Mouse (Mus musculus) heart, postnatal 36 days (tissue): ENCODE data around the gene Rin3. TPM values are rescaled to one million over a fixed set of nuclear protein-coding genes. Genes with fewer than 3 reads are reported as not detected.

Source experiments
- DNase-seq, 2 experiments: peaks; one replicate each; pipeline ENCODE4 v3.0.0; 2021 to 2022
- intact Hi-C: fragments of 180-260 bp; cut with DNase I; formaldehyde crosslinking; loops from one replicate; pipeline ENCODE4 v1.15.1; 2025
- total RNA-seq, 2 experiments: library from RNA; stranded (reverse); gene quantifications; 2 replicates each; pipeline ENCODE4 v1.2.3; 2021

Rin3 gene
- 10 to 100 TPM; 13.7 to 21.0 TPM for total RNA-seq

DNA sequence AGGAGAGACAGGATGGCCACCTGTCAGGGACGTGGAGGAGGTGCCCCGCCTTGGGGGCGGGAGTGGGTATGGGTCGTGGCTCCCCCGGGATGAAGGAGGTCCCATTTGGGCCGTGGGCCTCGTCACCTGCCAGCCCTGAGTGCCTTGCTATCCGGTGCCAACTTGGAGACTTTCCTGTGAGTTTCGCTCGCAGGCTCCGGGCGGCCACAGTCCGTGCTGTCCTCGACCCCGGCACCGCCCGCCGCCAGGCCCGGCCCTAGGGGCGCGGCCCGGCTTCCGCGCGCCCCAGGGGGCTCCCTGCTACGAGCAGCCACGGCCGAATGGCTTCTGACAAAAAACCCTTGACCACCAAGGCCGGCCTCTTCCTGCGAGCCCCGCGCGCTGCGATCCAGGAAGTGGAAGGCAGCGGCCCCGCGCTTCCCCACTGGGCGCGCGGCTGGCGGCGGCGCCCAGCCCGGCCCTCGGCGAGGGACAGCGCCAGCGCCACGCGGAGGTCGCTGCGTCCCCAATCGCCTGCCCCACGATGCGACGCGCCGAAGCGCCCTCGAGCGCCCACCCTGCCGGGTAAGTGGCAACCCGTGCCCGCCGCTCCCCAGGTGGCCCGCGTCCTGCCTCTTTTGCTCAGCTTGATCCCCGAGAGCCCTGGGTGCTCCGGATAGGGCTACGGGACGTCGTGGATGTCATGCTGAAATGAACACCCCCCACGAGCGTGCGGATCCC is at the start of gene Rin3:
Rin3 (plus strand) TSS at position 286 of the 720 bp plus-strand sequence.
- DNase-seq = peak; percentile 73 to 80
- intact Hi-C loops = no loop called here

DNA sequence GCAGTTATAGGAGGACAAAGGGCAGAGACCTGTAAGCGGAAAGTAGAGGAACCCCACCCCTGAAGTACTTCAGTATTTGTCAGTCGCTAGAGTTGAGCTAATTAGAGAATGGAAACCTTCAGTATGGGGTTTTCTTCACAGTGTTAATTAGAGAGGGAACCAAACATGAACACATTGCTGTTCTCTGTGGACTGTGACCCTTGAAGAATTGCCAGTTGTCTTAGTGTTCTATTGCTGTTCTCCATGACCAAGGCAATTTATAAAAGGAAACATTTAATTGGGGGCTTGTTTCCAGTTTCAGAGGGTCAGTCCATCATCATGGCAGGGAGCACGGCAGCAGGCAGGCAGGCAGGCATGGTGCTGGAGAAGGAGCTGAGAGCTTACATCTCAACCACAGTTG is 47.3 kb upstream of the Rin3 start:
- intact Hi-C loops = no loop called here
- no peak for DNase-seq

- no peak for DNase-seq
- intact Hi-C loops = no loop called here
Observed at GRCm38 (mm10) chr12:102236317-102236716, 46.5 kb upstream of the Rin3 start.

GRCm38 (mm10) chr12:102242076-102242722 is 40.6 kb upstream of the Rin3 start:
- peak; percentile 30 to 34 for DNase-seq
- intact Hi-C loops = no loop called here

- no peak for DNase-seq
- intact Hi-C loops = no loop called here
Observed at GRCm38 (mm10) chr12:102243915-102244314, 38.9 kb upstream of the Rin3 start.

DNA sequence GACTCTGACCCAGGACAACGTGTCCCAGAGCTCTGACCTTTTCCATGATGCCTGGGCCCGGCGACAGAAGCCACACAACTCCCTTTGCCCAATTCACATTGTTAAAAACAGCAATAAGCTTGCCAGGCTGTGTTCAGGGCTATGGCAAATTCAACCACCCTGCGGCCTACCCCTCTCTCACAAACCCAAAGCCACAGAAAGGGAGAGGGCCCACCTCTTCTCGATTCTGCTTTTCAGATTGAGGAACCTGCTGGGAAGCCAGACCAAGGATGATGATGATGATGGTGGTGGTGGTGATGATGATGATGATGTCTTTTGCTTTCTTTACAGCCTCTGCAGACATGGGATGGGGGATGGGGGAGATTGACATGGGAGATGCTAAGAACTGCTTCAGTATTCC is 36.6 kb upstream of the Rin3 start:
- intact Hi-C loops = no loop called here
- DNase-seq = no peak

- intact Hi-C loops = no loop called here
- DNase-seq = no peak
Observed at GRCm38 (mm10) chr12:102248104-102248503, 34.7 kb upstream of the Rin3 start.

DNA sequence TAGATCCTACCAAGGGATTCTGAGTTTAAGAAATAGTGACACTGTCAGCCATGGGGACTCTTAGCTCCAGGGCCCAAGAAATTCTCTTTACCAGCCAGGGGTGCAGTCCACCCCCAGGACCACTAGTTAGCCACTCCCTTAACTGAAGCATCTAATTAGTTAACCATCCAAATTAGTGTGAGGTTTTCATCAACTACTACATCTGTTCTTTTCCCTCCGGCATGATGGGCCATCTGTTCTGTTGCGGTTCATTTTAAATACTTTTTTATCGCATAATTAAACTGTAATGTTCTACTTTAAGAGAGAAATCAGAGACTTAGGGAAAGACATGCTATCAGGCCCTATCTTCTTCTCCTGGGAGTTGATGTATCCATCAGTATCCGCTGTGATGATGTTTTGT is 32.5 kb upstream of the Rin3 start:
- intact Hi-C loops = no loop called here
- no peak for DNase-seq

DNA sequence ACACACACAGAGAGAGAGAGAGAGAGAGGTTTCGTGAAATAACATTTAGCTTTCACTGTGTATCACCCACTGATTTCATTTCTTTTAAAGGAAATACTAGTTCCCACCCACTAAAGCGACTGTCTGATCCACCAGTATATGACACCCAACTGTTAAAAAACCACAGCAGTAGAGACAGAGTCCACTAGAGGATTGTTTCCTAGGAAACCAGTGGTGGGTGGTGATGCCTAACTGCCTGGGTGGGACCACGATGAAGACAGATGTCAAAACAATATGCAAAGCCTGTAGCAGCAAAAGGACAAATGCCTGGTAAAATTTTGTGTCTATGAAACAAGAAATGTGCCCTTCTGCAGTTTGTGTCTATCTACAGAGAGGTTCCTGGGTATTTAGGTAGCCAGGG is 31.8 kb upstream of the Rin3 start:
- DNase-seq = no peak
- intact Hi-C loops = no loop called here

DNA sequence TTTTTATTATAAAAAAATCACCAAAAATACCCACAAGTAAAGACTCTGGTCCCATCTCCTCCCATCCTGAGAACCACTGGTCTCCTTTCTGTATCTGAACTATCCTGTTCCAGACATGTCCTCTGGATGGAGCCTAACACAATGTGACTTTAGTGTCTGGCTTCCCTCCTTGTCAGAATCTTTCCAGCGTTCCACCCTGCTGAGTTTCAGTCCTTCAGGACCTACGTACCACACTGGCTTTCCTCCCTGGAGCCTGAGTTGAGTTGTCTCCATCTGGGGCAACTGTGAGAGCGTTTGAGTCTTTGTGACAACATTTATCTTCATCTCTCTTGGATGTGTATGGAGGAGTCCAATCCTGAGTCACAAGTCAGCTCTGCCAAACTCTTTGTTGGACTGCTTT is 30.9 kb upstream of the Rin3 start:
- DNase-seq = peak in 1 of 2 experiments; percentile 23
- intact Hi-C loops = no loop called here

DNA sequence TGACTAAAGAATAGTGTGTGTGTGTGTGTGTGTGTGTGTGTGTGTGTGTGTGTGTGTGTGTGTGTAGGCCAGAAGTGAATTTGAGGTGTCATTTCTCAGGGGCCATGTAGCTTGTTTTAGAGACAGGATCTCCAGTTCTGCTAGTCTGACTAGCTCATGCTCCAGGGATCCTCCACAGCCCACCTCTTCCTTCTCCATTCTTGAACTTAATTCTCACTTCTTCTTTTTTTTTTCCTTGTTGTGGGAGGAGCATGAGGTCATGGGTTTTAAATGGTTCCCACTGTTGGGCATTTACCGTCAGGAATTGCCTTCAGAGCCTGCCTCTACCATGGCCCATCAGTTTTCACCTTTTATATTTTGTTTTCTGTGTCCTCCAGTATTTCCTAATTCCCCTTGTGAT is 30.3 kb upstream of the Rin3 start:
- intact Hi-C loops = no loop called here

GRCm38 (mm10) chr12:102255012-102255411 is 27.8 kb upstream of the Rin3 start:
- peak in 1 of 2 experiments; percentile 18 for DNase-seq
- intact Hi-C loops = loop anchor here (2.0 to 5.0 kb wide), 3 partner anchors 92 to 202 kb away; no protein-coding TSS in a partner anchor

More for the DNA sequence above, 30.3 kb upstream of the Rin3 start:
- DNase-seq = no peak

DNA sequence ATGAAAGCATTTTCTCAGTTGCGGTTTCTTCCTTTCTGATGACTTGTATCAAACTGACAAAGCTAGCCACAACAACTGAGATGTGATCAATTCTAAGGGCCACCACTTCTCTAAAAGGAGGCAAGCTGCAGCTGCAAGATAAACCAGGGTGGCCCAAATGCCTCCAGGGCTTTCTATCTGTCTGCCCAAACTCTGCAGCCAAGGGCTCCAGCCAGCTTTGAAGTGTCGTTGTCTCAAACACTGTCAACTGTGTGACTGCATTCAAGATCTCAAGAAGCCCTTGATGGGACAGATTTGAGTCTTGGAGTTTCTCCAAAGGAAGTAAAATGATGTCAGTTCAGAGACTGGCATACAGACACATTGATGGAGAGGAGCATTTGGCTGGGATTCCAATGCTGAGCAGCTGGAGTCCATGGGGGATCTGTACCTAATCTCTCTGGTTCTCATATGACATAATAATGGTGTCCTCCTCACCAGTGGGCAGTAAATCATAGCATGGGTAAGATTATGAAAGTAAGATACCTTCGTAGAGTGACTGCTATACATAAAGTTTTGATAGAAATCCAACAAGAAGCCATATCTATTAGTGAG is 24.2 kb upstream of the Rin3 start:
- DNase-seq = no peak
- intact Hi-C loops = loop anchor here (5.0 kb wide), 1 partner anchor 199 kb away; no protein-coding TSS in a partner anchor

DNA sequence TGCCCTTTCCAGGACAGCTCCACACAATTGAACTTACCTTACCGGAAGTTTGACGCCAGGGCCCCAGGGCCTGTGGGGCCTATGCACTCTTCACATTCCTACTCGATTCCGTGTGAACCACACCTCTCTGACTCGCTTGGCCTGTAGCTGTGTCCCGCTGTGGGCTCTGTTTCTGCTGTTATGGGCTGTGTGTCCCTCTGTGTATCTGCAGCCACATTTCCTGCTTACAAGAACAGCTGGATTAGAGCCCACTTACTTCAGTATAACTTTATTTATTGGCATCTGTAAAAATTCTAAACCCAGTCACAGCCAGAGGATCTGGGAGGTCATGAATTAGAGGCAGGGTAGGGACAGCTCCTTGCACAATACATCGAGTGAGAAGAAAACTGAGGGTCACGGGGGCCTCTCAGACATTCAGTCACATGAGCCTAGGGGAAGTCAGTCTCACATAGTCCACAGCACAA is 20.9 kb upstream of the Rin3 start:
- no peak for DNase-seq
- intact Hi-C loops = no loop called here

DNA sequence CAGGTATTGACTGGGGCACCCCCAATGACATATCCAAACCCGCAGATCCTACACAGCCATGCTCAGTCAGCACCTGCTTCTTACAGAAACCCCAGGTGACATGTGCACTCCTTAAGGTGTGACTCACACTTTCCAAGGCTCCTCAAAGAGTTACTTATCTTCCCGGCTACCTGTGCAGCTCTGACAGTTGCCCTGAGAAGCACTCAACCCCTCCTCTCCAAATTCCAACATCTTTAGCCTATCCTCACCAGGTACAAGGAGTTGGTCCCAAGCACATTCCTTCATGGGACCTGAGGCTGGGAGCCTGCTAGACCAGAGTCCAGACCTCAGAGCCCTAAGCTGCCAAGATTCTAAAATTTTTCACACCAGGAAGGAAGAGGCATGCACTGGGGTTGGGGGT is 20.0 kb upstream of the Rin3 start:
- no peak for DNase-seq
- intact Hi-C loops = no loop called here

- no peak for DNase-seq
- intact Hi-C loops = no loop called here
Observed at GRCm38 (mm10) chr12:102263249-102263648, 19.6 kb upstream of the Rin3 start.

GRCm38 (mm10) chr12:102266433-102266832 is 16.4 kb upstream of the Rin3 start:
- intact Hi-C loops = no loop called here
- no peak for DNase-seq

DNA sequence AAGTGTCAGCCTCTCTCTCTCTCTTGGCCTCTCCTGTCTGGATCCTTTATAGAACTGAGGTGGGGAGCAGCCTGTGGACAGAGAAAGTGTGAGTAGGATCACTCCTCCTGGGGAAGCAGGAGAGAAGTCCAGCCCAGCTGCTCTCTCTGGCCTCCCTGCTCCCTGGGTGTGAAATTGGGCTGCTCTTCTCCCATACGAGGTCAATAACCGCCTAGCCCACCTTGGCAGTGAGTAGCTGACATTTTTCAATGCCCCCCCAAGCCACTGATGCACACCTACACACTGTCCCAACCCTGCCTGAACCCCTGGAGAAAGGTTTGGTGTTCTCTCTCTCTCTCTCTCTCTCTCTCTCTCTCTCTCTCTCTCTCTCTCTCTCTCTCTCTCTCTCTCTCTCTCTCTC is 13.7 kb upstream of the Rin3 start:
- intact Hi-C loops = no loop called here
- no peak for DNase-seq

- intact Hi-C loops = loop anchor here (5.0 kb wide), 1 partner anchor 69 kb away; no protein-coding TSS in a partner anchor
- no peak for DNase-seq
Observed at GRCm38 (mm10) chr12:102270776-102271405, 12.0 kb upstream of the Rin3 start.

- intact Hi-C loops = loop anchor here (5.0 kb wide), 1 partner anchor 69 kb away; no protein-coding TSS in a partner anchor
- DNase-seq = peak; percentile 46 to 51
Observed at GRCm38 (mm10) chr12:102271447-102271846, 11.4 kb upstream of the Rin3 start.

GRCm38 (mm10) chr12:102275833-102276443 is 6.9 kb upstream of the Rin3 start:
- intact Hi-C loops = no loop called here
- peak; percentile 55 to 71 for DNase-seq
